In genomic region chr2:27412245-27412800, GRCm38 (mm10) we compare ENCODE assay signal across 9 mouse cellular contexts. TPM values are rescaled to one million over a fixed set of nuclear protein-coding genes. Genes with fewer than 3 reads are reported as not detected.
A peak's percentile ranks its signal among the peaks of the same experiment; 100 is the strongest.
DNase-seq lines count a peak whose midpoint lies in the region; ATAC-seq and TF ChIP-seq lines count a peak whose summit lies in the region.
"Had no signal": no experiment of that assay in that cellular context is flagged by ENCODE, and none has a peak within 500 bp of the region (broad histone marks: within the 10 kb centered on the region; RNA-seq: fewer than 3 reads in every experiment).

No protein-coding gene starts in this region.

- peaks cover 60% of the 10 kb centered on the region for H3K4me1 ChIP-seq in heart, embryonic 11.5 days (ENCODE audit: control insufficient read depth, insufficient read depth, low read length)
- peaks cover 93% of the 10 kb centered on the region for H3K4me1 ChIP-seq in E14TG2a.4 (replicated peaks; ENCODE audit: low read depth, low read length)
- peaks cover 33% of the 10 kb centered on the region for H3K4me1 ChIP-seq in forebrain, postnatal 0 days (ENCODE audit: insufficient read depth)
- H3K4me1 ChIP-seq in liver, postnatal 0 days (ENCODE audit: insufficient read depth) = peaks cover 73% of the 10 kb centered on the region

- H3K4me3 ChIP-seq in heart, embryonic 11.5 days (ENCODE audit: low read depth, low read length) = no peak overlapping the region
- H3K4me3 ChIP-seq in E14TG2a.4 (replicated peaks; ENCODE audit: low read length) = peak overlapping the region; percentile 61
- H3K4me3 ChIP-seq in forebrain, postnatal 0 days (ENCODE audit: low read depth, low read length) = no peak overlapping the region
- no peak overlapping the region for H3K4me3 ChIP-seq in liver, postnatal 0 days (ENCODE audit: low read depth, low read length)

- H3K9me3 ChIP-seq in heart, embryonic 11.5 days (replicated peaks; ENCODE audit: control insufficient read depth, low read length) = no peaks in the 10 kb centered on the region
- no peaks in the 10 kb centered on the region for H3K9me3 ChIP-seq in E14TG2a.4 (ENCODE audit: low read length)
- H3K9me3 ChIP-seq in forebrain, postnatal 0 days (ENCODE audit: low read length) = no peaks in the 10 kb centered on the region
- no peaks in the 10 kb centered on the region for H3K9me3 ChIP-seq in liver, postnatal 0 days (ENCODE audit: low read length)

- WGBS in heart, embryonic 11.5 days (ENCODE audit: insufficient replicate concordance) = 38% methylated on average over 7 of the region's 7 CpGs
- WGBS in forebrain, postnatal 0 days = 8% methylated on average over 7 of the region's 7 CpGs
- 31% methylated on average over 7 of the region's 7 CpGs for WGBS in liver, postnatal 0 days (ENCODE audit: insufficient replicate concordance)

- H3K4me2 ChIP-seq in heart, embryonic 11.5 days = peak overlapping the region; percentile 15; the same call in 1 of the 2 replicates
- no peak overlapping the region for H3K4me2 ChIP-seq in forebrain, postnatal 0 days (ENCODE audit: low read depth)
- peak overlapping the region; percentile 70 for H3K4me2 ChIP-seq in liver, postnatal 0 days (ENCODE audit: low read depth, low read length)

- intact Hi-C loops in heart, postnatal 25 days (cut with DNase I) = no loop called here
- intact Hi-C loops in gastrocnemius, postnatal 36 days (cut with DNase I) = no loop called here

- no peaks in the 10 kb centered on the region for H3K36me3 ChIP-seq in heart, embryonic 11.5 days (ENCODE audit: control insufficient read depth, insufficient read depth, low read length)
- H3K36me3 ChIP-seq in E14TG2a.4 (ENCODE audit: insufficient read depth, low read length) = peaks cover 4% of the 10 kb centered on the region; the same call in 1 of the 2 replicates
- H3K36me3 ChIP-seq in forebrain, postnatal 0 days (ENCODE audit: insufficient read depth) = no peaks in the 10 kb centered on the region
- H3K36me3 ChIP-seq in liver, postnatal 0 days (replicated peaks; ENCODE audit: insufficient read depth, low read length) = no peaks in the 10 kb centered on the region

- no peak for TF ChIP-seq CTCF in E14TG2a.4 (conservative IDR thresholded peaks at IDR 0.05; ENCODE audit: low read length)
- TF ChIP-seq CTCF in forebrain, postnatal 0 days (IDR thresholded peaks at IDR 0.05; ENCODE audit: low read depth) = no peak
- no peak for TF ChIP-seq CTCF in liver, postnatal 0 days (IDR thresholded peaks at IDR 0.05; ENCODE audit: low read depth)

- no peak overlapping the region for H3K27ac ChIP-seq in heart, embryonic 11.5 days (ENCODE audit: low read depth, low read length)
- 0 out of 2 replicates have a peak overlapping the region, but pooled peaks have one; percentile 30 for H3K27ac ChIP-seq in forebrain, postnatal 0 days (ENCODE audit: low read depth, low read length)
- peak overlapping the region; percentile 87 for H3K27ac ChIP-seq in liver, postnatal 0 days (ENCODE audit: low read depth)

- H3K27me3 ChIP-seq in heart, embryonic 11.5 days (ENCODE audit: control insufficient read depth, insufficient read depth, low read length) = no peaks in the 10 kb centered on the region
- H3K27me3 ChIP-seq in E14TG2a.4 (ENCODE audit: insufficient read depth, low read length) = no peaks in the 10 kb centered on the region
- no peaks in the 10 kb centered on the region for H3K27me3 ChIP-seq in forebrain, postnatal 0 days (ENCODE audit: insufficient read depth, low read length)
- H3K27me3 ChIP-seq in liver, postnatal 0 days (ENCODE audit: insufficient read depth, low read length) = no peaks in the 10 kb centered on the region

- DNase-seq in heart, postnatal 25 days (ENCODE audit: low spot score) = no peak
- no peak for DNase-seq in forebrain, postnatal 0 days
- no peak for DNase-seq in liver, postnatal 0 days
- DNase-seq in retina, embryonic 14.5 days (ENCODE audit: low spot score) = no peak
- no peak for DNase-seq in gastrocnemius, postnatal 36 days
- no peak for DNase-seq in gastrocnemius, postnatal 25 days
- DNase-seq: cerebellum, adult 11 months had no signal

- H3K9ac ChIP-seq in heart, embryonic 11.5 days (ENCODE audit: low read depth, low read length) = no peak overlapping the region
- no peak overlapping the region for H3K9ac ChIP-seq in forebrain, postnatal 0 days
- H3K9ac ChIP-seq in liver, postnatal 0 days (replicated peaks) = peak overlapping the region; percentile 12; the same call in 1 of the 2 replicates

- TF ChIP-seq EP300 in liver, postnatal 0 days (IDR thresholded peaks at IDR 0.05; ENCODE audit: low read depth) = no peak

- ATAC-seq in heart, embryonic 11.5 days (replicated peaks; ENCODE audit: insufficient number of reproducible peaks, low FRiP score, low TSS enrichment) = no peak
- no peak for ATAC-seq in forebrain, postnatal 0 days
- ATAC-seq in liver, postnatal 0 days = no peak

RNA-seq across cellular contexts. Expression of gene Vav2, which starts 14.5 kb away (rescaled TPM):
- polyA plus RNA-seq in heart, embryonic 11.5 days (2014; fragmentation: Nextera tagmentation; extraction: Ambion mirVana) = 3.4 and 4.7 TPM in 2 replicates
- total RNA-seq in heart, postnatal 25 days (2021) = 10 to 100 TPM; 12.7 to 13.6 TPM
- 39.3 and 39.6 TPM in 2 replicates for total RNA-seq in forebrain, postnatal 0 days (2014; rRNA removed)
- 4.9 and 7.1 TPM in 2 replicates for polyA plus RNA-seq in forebrain, postnatal 0 days (2015; fragmentation: Nextera tagmentation; extraction: Ambion mirVana)
- 5.4 and 6.3 TPM in 2 replicates for polyA plus RNA-seq in liver, postnatal 0 days (2015; fragmentation: Nextera tagmentation; extraction: Ambion mirVana)
- 1 to 10 TPM; 3.1 to 3.9 TPM for total RNA-seq in gastrocnemius, postnatal 36 days (2021)
- total RNA-seq in gastrocnemius, postnatal 25 days (2021) = 1 to 10 TPM; 2.4 to 4.4 TPM

RNA-seq across cellular contexts. Expression of gene Brd3os, which starts 29.8 kb away (rescaled TPM):
- polyA plus RNA-seq in heart, embryonic 11.5 days (2014; fragmentation: Nextera tagmentation; extraction: Ambion mirVana) = 3.1 and 3.3 TPM in 2 replicates
- total RNA-seq in heart, postnatal 25 days (2021) = 1 to 10 TPM in 1 of 2 experiments, under 1 TPM in 1; 0.70 to 1.3 TPM
- 30.9 and 33.9 TPM in 2 replicates for total RNA-seq in forebrain, postnatal 0 days (2014; rRNA removed)
- 43.7 and 44.1 TPM in 2 replicates for polyA plus RNA-seq in forebrain, postnatal 0 days (2015; fragmentation: Nextera tagmentation; extraction: Ambion mirVana)
- 0.25 and 0.35 TPM in 2 replicates for polyA plus RNA-seq in liver, postnatal 0 days (2015; fragmentation: Nextera tagmentation; extraction: Ambion mirVana)
- total RNA-seq in gastrocnemius, postnatal 36 days (2021) = 1 to 10 TPM; 1.0 TPM
- total RNA-seq in gastrocnemius, postnatal 25 days (2021) = 1 to 10 TPM in 1 of 2 experiments, under 1 TPM in 1; 0.74 to 1.3 TPM

Comparison
In these comparisons a context has a peak if more than half of its experiments do, and no peak if none do; other contexts are left out.
1. RNA of gene Brd3os, which starts 29.8 kb away (total RNA-seq): 30.9 to 33.9 TPM in forebrain, postnatal 0 days; 0.74 to 1.3 TPM in gastrocnemius, postnatal 25 days, 0.70 to 1.3 TPM in heart, postnatal 25 days and 1.0 TPM in gastrocnemius, postnatal 36 days; every median in the first group is over 10 times any median in the second.